Mouse (Mus musculus): ENCODE data around the gene Lyrm7.

Gene Lyrm7

DNA sequence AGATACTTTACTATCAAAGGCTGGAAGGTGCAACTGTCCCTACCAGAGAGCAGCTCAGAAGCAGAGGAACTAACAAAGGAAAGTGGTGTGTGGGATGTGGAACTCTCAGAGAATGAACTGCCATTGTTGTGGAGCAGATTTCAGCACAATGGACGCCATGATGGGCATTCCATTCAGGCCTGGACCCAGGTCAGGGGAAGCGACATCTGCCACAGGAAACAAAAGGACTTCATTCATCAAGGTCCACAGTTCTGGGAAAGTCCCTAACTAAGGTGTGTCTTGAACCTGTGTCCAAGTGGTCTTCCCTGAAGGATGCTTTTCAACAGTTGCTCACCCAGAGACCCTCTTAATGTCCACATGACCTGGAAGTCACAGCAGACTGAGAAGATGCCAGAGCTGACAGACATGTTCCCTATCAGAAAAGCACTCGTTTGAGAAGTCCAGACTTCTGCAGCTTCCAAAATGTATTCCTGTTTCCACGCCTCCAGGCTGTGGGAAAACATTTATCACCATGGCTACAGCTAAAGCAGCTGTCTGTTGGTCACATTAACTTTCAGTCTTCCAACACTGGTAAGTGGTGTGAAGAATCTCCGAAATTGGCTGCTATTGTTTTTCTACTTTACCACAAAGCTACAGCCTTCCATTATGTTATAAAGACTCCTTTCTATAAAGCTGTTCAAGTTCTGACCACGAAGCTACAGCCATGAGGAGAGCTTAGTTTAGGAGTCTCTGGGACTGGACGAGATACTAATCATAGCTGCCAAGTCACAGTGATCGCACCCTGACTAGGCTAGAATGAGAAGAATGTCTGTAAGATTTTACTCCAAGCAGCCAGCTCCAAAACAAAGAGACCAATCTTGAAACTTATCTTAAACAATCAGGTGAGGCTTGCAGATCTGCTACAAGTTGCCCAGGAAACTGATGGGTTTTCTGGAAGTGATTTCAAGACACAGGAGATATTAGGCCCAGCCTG, 15.0 kb downstream of the Lyrm7 start:
- no peak for DNase-seq (ENCODE audit: low spot score)

- DNase-seq (ENCODE audit: low spot score): no peak
Observed at GRCm38 (mm10) chr11:54844959-54845358, 15.8 kb downstream of the Lyrm7 start.

DNA sequence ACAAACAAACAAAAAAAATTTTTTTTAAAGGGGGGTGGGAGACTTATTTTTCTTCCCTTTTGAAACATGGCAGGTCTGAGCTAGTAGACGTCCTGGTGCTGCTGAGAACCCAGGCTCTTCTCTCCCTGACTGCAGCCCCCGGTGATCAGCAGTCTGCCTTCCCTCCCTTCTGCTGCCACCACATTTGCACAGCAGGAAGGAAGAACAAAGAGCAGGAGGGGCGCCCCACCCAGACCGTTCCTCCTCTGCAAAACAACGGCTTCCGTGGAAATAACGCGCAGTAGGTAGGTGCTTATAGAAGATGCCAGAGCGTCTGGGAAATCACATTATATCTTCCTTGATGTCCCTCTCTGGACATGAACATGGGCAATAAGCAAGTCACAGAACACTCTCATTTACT, 16.3 kb downstream of the Lyrm7 start:
- no peak for DNase-seq (ENCODE audit: low spot score)

GRCm38 (mm10) chr11:54840891-54841290, 19.8 kb downstream of the Lyrm7 start:
- no peak for DNase-seq (ENCODE audit: low spot score)

DNA sequence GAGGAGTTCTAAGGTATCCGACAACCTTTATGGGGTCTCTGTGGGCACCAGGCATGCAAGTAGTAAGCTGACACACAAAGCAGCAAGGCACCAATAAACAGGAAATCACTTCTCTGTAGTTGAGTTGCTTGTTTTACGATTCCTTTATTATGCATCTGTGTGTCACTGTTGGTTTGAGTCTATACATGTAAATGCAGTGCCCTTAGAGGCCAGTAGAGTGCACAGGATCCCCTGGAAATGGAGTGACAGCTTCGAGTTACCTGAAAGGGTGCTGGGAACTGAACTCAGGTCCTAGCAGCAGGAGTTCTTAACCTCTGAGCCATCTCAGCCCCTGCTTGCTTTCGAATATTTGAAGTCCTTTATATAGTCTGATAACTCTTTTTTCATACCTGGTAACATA, 21.0 kb downstream of the Lyrm7 start:
- no peak for DNase-seq (ENCODE audit: low spot score)

- no peak for DNase-seq (ENCODE audit: low spot score)
Observed at GRCm38 (mm10) chr11:54836106-54836505, 24.6 kb downstream of the Lyrm7 start.

- DNase-seq (ENCODE audit: low spot score): no peak
Observed at GRCm38 (mm10) chr11:54834596-54834995, 26.1 kb downstream of the Lyrm7 start.

GRCm38 (mm10) chr11:54833833-54834232, 26.9 kb downstream of the Lyrm7 start:
- DNase-seq (ENCODE audit: low spot score): no peak

DNA sequence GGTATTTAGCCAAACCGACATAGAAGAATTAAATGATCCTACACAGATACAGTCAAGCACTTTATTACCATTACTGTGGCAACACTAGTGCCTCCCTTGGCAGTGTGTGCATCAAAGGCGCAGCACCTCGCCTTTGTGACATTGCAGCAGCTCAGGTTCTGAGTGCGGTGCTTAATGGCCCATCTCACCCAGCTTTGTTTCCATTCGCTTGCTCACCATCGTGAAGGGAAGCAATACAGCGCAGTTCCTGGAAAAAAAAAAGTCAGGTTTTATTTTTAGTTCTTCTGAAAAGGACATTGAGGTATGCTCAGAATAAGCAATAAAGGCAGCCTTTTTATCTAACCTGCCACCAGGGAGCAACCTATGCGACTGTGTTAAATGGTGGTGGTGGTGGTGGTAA, 33.9 kb downstream of the Lyrm7 start:
- no peak for DNase-seq (ENCODE audit: low spot score)

DNA sequence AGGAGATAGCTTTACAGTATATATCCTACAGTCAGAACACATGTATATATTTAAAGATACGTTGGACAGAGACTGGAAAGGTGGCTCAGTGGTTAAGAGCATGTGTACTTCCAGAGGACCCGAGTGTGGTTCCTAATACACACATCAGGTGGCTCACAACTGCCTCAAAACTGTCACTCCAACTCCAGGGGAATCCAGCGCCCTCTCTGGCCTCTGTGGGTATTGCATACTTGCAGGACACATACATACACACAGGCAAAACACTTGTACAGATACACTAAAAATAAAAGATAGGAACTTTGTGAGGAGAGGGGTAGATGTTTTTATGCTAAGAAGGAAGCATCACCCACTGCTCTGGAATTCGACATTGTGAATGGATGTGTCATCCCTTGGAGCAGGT, 34.9 kb downstream of the Lyrm7 start:
- no peak for DNase-seq (ENCODE audit: low spot score)

GRCm38 (mm10) chr11:54823467-54823866, 37.2 kb downstream of the Lyrm7 start:
- DNase-seq (ENCODE audit: low spot score): no peak

GRCm38 (mm10) chr11:54819489-54819888, 41.2 kb downstream of the Lyrm7 start:
- DNase-seq (ENCODE audit: low spot score): no peak

DNA sequence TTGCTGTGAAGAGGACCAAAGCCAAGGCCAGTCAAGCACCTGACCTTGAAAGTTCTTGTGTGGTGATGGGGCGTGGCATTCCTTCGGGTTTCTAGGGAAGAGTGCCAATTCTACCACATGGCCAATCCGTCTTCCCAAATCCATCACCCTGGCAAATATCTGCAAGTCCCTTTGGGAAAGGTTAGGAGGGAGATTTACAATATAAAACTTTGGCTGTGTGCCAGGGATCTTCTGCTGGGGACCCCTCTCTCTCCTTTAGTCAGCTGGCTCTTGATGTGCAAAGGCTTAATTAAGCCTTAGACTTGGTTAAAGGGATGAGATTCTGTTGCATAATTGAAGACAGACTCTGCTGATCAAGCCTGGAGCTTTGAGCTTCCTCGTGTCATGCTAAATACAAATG, 43.3 kb downstream of the Lyrm7 start:
- DNase-seq (ENCODE audit: low spot score): no peak

- no peak for DNase-seq (ENCODE audit: low spot score)
Observed at GRCm38 (mm10) chr11:54815659-54816058, 45.1 kb downstream of the Lyrm7 start.

- DNase-seq (ENCODE audit: low spot score): no peak
Observed at GRCm38 (mm10) chr11:54812812-54813516, 47.8 kb downstream of the Lyrm7 start.

DNA sequence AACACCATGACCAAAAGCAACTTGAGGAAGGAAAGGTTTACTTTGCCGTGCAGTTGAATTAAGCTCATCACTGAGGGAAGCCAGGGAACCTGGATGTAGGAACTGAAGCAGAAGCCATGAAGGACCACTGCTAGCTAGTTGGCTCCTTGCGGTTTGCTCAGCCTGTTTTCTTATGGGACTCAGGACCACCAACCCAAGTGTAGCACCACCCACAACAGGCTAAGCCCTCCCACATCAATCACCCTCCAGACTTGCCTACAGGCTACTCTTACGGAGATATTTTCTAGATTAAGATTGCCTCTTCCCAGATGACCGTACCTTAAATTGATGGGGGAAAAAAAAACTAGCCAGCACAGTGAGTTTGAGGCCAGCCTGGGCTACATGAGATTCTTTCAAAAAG, 48.4 kb downstream of the Lyrm7 start:
- DNase-seq (ENCODE audit: low spot score): no peak

DNA sequence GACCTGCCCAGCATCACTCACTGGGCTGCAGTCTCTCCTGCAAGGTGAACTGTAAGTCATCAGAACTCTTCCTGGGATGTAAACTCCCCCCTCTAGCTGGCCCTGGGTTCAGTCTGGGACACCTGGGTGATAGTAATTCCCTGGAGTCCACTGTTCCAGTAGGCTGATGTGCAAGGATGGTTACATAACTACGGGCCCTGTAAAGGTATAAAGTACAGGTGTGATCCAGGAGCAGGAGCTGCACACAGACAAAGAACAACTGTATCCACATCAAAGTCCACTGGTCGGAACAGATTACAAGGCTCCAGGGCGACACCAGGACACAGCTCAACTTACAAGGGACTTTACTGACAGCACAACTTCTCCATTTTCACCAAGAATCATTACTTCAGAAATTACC, 49.7 kb downstream of the Lyrm7 start:
- no peak for DNase-seq (ENCODE audit: low spot score)

- no peak for DNase-seq (ENCODE audit: low spot score)
Observed at GRCm38 (mm10) chr11:54809582-54809981, 51.1 kb downstream of the Lyrm7 start.

GRCm38 (mm10) chr11:54808177-54808576, 52.5 kb downstream of the Lyrm7 start:
- no peak for DNase-seq (ENCODE audit: low spot score)

- no peak for DNase-seq (ENCODE audit: low spot score)
Observed at GRCm38 (mm10) chr11:54807669-54808068, 53.0 kb downstream of the Lyrm7 start.

- no peak for DNase-seq (ENCODE audit: low spot score)
Observed at GRCm38 (mm10) chr11:54806891-54807290, 53.8 kb downstream of the Lyrm7 start.

GRCm38 (mm10) chr11:54805196-54805595, 55.5 kb downstream of the Lyrm7 start:
- DNase-seq (ENCODE audit: low spot score): peak; percentile 70

DNA sequence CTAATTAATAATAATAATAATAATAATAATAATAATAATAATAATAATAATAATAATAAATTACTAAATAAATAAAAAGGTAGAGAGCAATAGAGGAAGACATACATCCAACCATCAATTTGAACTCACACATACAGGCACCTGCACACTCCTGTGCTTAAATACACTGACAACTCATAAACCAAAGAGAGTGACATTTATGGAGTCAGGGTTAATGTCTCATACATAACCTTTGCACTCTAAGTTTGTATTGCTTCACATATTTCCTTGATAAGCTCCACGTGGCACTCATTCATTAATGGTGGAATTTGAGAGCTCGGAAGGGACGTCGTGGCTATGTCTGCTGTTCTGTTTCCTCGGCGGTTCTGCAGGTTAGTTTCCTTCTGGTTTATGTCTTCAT, 58.1 kb downstream of the Lyrm7 start:
- no peak for DNase-seq (ENCODE audit: low spot score)
